Mouse (Mus musculus) lung, postnatal 36 days (tissue): ENCODE data around the gene D430042O09Rik.

Source experiments
- DNase-seq: peaks from one replicate; pipeline ENCODE4 v3.0.0; 2022; ENCODE audit warnings: mixed read lengths

D430042O09Rik gene

DNA sequence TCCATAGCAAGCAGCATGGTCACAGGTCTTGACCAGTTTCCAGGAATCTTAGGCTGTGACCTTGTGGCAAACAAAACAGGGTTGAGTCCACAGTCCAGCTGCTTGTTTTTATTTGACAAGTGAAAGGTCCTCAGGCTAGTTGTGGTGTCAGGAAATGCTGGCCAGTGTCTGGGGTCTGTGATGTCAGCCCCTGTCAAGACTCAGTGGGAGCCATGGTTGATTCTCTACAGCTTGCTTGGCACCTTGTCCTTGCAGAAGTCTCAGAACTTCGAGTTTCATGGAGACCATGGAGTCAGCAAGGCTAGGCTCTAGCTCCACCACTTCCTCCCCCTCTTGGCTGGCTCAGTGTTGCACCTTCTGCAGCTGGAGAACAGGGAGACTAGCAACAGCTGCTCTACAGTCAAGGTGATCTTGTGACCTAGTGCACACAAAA, 33.6 kb downstream of the D430042O09Rik start:
- DNase-seq = peak; percentile 73

DNA sequence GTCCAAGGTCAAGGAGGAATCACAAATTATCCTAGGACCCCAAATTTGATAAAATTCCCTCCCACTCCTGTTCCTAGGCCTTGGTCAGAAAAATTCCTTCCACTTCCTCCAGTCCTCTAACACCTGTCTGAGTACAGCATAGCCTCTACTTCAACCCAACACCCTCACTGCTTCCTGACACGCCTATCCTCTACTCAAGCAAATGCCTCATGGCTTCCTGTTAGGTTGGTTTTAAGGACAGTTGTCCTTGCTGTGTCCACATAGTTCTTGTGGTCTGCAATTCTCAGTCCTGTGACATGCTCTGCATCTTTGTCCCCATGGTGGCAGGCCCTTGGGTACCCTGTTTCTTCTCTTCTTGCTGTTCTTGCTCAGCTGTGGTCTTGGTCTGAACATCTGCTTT, 37.1 kb downstream of the D430042O09Rik start:
- DNase-seq = no peak

DNA sequence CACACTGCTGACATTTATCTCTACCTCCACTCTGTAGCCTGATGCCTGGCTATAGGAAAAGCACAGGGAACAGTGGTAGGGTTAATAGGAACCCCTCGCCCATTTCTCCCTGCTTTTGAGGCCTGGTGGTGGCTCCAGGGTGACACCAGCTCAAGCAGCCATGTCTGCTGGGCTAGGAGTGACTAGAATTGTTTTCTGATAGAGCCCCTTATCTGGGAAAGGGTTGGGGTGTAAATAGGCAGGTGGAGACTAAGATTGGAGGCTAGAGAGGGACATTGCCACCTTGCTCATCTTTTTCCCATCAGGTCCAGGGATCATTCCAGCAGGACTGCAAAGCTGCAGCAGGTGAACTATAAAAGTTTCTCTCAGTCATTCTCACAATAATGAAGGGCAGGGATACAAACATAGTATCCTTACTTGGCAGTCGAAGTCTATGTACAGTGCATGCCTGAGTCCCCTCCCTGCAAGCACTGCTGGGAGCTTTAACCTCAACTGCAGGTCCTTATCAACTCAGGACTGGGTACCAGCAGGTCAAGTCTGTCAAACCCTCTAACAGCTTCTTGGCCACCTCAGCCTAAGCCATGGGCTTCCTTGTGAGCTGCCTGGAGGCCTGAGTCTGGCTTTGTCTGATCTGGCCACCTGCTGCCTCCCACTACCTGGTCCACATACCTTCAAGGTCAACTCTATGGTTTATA, 39.1 kb downstream of the D430042O09Rik start:
- DNase-seq = no peak

DNA sequence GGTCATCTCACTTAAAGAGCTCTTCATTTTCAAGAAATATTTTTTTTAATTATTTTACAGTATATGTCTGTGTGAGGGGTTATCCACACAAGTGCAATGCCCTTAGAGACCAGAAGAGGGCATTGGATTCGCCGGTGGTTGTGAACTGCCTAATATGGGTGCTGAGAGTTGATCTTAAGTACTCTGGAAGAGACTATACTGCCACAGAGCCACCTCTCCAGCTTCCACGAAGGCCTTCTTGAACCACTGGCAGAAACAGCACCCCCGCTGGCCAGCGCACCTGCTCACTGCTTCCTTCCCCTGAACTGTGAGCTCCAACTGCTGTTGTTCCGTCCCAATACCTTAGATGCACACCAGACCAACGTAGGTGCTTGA, 39.6 kb downstream of the D430042O09Rik start:
- DNase-seq = peak; percentile 32

DNA sequence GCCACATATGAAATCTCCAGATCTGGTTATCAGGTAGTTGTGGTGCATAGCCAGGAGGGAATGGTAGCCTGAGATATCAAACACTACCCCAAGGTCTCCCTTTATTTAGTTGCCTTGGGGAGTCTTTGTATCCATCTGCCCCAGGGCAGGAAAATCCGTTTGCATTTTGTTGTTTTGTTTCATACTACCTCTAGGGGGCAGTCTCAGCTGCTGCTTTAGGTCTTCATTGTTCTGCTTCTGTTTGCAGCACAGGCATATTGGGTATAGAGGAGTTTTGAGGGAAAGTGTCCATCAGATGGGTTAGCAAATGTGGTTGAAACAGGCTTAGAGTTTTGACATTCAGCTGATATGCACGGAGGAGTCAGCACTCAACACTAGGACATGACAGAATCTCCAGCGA, 40.5 kb downstream of the D430042O09Rik start:
- DNase-seq = no peak

DNA sequence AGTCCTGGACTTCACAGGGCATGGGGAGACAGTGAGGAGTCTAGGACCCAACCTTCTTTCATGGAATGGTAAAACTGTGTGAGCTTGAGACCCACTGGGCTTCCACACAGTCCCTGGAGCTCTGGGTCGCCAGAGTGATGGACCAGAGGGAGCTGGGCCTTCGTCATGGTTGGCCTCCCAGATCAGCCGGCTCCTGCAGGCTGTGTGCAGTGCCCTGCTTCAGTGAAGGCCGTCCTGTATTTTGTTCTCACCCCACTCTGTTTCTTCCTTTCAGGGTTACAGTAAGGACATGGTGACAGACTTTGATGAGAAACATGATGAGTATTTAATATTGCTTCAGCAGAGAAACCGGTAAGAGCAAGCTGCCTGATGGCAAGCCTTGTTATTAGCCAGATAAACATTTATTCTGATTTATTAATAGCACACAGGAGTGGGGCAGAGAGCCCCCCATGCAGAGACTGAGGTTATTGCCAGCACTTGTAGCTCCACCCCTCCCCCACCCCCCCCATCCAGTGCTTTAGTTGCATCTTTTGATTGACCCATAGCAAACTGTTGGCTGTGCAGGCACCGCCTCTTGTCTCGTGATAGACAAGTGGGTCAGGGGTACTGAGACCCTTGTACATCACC, 45.1 kb downstream of the D430042O09Rik start:
- no peak for DNase-seq

DNA sequence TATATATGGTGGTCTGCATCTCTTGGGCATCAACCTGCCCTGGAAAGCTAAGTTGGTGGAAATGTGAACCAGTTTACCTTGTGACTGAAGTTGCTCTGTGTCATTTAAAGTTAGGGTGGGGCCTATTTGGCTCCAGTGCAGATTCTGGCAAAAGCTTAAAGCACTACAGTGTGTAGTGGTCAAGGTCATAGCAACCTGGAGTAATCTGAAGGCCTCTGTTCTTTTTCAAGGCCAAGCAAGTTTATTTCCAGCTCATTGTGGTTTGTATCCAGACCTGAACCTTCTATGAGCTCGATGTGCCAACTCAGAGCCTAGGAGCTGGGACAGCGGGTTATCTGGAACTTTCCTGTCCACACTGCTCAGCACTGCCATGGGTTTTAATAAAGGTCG, 45.6 kb downstream of the D430042O09Rik start:
- DNase-seq = peak; percentile 15

DNA sequence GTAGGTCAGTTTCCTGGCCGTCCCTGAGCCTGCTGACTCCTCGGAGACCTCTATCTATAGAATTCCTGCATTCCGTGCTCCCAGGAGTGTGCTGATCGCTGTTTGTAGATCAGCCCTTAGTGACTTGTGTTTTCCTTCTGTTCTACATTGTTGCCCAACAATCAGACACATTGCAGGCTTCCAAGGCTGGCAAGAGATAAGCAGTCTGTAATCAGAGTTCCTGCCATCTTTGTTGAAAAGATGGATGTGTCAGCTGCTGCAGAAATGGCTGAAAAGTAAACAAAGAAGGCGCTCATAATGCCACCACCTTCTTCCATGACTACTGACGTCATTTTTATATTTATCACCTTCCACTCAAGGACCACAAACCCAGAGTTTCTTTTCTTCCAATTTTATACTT, 49.1 kb downstream of the D430042O09Rik start:
- DNase-seq = peak; percentile 14

DNA sequence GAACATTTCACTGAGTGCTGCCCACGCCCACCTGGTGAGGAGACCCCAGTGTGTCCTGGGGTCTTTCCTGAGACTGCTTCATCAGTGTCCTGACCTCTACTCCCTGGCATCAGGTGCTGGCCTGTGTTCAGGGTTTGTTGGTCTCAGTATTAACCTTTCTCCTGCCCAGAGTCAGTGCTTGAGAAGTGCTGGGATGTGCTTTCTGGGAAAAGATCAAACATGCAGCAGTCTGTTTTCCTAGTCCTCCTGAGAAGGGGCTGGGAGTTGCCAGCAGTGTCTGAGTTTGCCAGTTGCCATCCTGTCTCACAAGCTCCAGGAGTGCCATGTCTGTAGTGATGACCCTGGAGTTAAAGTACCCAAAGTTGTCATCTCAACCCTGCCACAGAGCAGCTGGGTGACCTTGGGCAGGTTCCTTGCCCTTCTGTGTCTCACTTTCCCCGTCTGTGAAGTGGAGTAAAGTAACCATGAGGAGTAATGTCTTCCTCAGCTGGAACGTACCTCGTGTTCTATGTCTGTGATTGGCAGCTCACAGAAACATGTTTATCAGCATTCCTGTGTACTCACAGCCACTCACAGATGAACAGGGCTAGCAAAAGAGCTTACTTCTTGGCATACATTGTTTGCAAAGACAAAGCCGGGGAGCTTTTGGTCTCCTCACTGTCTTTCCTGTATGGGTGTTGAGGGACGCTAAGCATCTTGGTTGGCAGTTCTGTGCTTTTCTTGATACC, 50.4 kb downstream of the D430042O09Rik start:
- DNase-seq = peak; percentile 44

DNA sequence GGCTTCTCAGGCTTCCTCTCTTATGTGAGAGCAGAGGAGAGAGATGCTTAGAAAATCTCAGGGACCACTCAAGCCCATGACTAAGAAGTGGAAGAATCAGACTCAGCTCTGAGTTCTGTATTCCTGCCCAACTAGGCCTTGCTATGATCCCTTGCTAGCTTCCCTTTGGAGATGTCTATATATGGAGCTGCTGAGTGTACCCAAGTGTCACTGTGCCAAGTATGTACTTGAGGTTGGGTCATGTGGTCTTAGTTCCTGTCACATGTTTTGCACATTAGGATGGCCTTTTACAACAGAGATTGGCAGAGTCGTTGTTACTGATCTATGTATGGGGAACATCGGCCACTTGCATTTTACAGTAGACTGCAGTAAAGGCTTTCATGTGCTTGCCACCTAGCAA, 54.6 kb downstream of the D430042O09Rik start:
- DNase-seq = peak; percentile 58

DNA sequence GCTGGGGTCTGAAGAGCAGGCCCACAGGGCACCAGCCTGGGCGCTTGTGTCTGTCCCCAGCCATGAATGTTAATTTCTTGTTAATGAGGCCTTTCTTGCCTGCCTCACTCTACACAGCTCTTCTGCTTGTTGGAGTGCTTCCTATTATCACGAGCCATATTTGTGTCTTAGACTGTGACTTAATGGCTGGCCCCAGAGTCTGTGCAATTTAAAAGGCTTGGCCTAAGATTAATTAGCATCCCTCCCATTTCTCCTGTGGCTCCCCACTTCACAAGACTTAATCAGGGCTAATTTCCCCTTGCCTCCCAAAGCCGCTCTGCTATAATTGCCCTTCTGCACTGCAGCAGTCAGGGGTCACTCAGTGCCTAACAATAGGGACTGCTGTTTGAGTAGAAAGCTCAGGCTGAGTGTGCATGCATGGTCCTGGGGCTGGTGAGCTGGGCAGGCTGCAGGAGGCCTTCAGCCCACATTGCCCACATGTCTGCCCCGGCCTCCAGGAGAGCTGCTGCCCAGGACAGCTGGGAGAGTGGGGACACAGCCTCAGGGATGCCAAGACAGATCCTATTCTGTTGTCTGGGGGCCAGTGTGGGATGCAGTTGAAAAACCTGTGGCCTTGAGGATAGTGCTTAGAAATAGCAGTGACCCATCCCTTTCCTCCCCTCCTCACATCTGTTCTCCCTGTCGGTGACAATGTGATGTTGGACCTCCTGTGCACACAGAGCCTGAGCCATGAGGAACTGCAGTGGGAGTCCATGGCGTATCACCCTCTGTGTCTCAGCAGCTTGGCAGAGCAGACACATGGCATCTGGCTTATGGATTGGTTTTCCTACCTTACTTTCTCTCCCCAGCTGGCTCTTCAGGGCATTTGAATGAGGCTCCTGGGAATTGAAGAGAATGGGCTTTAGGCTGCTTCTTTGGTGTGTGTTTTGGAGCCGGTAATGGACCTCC, 55.5 kb downstream of the D430042O09Rik start:
- DNase-seq = no peak

DNA sequence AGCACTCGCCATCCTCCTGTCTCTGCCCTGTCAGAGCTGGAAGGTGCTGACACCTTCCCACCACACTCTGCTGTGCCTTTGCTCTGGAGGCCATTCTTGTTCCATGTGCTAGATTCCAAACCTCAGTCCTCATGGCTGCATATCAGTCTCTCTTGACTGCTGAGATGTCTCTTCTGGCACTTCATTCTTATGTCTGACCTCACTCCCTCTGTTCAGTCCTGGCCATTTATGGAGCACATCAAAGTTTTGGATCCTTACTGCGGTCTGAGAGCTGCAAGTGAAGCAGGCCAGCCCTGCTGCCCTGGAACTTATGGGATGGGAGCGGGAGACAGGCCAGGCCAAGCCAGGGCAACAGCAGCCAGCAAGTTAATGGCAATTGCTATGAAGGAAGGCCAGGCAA, 56.7 kb downstream of the D430042O09Rik start:
- DNase-seq = peak; percentile 65

DNA sequence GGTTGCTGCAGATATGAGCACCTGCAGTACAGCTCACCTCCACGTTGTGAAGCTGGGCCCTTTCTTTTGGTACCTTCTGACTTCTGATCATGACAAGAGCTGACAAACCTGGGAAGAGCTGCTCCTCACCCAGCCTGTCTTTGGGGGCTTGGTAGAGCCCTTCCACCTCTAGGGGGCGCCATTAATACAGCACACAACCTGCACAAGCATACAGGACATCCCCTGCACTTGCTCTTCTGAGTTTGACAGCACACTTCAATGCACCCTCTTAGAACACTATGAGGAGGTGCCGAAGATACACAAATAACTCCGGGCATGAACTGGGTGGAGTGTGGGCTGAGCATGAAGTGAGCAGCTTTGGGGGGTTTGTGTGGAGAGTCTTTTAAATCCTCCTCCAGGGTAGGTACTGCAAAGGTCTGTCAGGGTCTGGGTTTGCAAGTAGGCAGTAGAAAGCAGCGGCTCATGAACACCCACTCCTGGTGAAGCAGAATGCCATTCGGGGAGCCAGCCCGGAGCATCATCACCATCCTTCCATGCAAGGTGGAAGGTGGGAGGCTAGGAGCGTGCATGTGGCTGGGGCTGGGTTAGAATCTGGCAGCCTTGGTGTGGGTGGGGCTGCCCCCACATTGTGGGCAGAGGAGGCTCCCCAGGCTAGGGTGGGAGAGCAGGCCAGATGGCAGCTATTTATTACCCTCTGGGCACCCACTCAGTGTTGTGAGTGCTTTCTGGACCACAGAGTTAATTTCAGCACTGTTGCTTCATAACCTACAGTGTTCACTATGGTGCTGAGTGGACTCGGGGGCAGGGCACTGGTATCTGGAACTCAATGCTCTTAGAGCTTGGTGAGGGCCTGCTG, 59.5 kb downstream of the D430042O09Rik start:
- DNase-seq = peak; percentile 71

DNA sequence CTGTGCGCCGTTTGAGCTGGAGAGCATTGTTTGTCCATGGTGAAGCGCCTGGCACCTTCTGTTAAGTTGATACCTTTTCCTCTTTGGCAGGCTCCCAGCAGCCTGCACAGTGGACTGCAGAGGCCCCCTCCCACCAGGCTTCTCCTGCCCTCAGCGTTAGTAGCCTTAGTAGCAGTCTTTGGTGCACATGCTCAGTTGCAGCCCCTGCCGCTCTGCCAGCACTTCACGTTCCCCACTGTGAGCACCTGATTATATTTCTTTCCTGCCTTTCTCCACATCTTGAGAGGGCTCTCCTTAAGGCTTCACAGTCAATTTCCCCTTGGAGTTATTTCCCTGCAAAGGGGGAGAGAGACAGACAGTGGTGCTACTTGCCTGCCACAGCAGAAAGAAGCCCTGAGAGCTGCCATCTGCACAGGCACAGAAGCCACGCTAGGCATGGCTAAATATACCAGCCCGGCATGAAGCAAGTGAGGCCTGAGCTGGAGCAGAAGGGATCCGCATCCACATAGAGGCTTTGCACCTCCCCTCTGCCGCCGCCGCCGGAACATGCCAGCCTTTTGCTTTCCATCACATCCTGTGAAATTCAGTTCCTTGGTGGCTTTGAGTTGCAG, 65.4 kb downstream of the D430042O09Rik start:
- DNase-seq = peak; percentile 75

DNA sequence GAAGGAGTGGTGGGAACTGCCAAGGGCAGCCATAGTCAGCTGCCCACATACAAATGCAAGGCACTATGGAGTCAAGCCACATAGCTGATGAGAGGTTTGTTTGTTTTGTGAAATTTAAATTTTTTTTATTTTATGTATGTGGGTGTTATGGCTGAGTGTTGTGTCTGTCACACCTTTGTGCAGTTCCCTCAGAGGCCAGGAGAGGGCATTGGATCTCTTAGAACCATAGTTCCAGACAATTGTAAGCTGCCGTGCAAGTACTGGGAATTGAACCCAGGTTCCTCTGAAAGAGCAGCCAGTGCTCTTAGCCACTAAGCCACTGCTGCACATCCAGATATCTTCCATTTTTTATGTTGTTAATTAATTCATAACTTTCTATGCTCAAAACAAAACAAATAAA, 75.5 kb downstream of the D430042O09Rik start:
- peak; percentile 18 for DNase-seq

DNA sequence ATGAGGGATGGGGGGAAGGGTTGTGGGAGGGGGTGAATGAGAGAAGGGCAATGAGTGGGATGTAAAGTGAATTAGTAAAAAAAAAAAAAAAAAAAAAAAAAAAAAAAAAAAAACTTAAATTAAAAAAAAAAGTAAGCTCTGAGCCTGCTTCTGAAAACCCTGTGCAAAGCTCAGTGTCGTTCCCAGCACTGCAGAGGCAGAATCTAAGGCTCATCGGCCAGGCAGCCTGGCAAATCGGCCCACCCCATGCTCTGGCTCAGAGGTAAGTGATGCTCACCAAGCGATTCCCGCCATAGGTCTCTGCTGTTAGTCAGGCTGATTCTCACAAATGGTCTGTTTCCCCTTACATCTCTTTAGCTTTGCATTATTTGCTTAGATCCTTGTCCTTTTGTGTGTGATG, 78.4 kb downstream of the D430042O09Rik start:
- no peak for DNase-seq

DNA sequence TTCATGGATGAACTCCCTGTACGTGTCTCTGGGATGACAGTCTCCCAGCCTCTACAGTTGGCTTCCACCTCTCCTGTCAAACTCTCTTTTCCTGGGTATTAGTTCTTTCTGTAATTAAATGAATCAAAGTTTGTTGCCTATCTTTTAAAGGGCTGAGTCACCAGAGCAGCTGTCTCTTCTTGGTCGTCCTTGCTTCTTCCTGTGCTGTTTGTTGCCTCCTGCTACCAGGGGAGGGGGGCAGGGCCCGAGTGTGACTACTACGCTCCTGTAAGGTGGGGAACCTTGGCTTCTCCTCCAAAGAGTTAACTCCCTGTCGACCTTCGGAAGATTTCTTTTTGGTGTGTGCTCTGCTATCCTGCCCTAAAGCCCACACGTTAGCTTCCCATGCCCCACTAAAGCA, 79.4 kb downstream of the D430042O09Rik start:
- no peak for DNase-seq

DNA sequence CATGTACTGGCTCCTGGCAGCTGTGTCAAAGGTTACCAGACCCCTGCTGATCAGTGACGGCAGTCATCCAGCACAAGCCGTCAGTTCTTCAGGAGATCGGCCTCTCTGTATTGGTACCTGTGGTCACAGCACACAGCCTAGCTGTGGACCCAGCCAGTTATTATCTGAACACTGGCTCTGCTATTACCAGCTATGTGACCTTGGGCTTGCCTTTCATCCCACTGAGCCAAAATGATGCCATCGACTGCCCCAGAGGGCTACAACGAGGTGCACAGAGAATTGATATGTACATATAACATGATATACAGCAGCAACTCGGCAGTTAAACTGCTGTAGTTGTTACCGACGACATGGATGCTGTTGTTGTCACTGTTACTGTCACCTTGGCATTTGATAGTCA, 82.4 kb downstream of the D430042O09Rik start:
- no peak for DNase-seq

DNA sequence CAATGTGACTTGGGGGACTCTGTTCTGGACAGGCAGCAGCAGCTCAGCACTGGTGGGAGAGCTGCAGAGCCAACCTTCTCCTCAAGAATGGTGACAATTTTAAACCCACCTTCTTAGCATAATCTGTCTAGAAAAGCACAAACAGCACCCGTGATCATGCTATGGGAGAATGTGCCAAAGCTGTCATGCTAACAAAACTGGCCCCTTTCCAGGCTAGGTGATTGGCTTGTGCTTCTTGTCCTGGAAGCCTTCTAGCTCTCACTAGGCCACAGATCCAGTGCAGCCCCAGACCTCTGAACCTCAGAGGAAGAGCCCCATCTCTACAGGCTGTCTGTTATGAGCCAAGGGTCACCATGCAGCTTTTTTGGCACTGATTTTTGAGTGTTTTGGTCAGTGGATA, 98.9 kb downstream of the D430042O09Rik start:
- DNase-seq = no peak

DNA sequence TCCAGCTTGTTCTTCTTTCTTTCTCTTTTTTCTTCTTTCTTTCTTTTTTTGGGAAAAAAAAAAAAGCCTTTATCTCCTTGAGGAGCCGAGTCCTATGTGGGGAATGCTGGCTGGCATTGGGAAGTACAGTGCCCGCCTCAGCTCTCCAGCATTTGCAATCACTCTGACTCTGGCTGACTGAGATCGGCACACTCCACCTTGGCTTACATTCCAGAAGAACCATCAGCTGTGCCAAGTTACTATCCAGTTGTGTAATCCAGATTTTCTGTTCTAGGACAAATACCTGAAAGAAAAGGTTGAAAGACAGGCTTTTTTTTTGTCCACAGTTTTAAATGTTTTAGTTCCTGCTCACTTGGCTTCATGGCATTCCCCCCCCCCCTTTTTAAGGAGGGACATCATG, 100.5 kb downstream of the D430042O09Rik start:
- DNase-seq = peak; percentile 56

DNA sequence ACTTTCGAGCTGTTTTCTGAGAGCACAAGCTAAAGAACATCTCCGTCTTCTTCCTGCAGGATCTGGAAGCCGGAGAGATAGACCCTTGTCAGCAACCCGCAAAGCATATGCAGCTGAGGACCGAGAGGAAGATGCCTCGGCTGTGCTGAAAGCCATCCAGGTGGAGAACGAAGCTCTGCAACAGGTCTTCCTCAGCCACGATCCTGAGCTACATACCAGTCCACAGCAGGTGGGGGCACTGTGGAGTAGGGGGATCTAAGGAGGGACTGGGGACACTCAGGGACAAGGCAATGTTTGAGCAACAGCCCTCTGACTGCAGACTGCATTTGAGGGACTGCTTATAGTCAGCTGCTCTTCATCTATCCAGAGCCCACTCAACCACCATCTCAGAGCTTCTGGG, 105.0 kb downstream of the D430042O09Rik start:
- no peak for DNase-seq

DNA sequence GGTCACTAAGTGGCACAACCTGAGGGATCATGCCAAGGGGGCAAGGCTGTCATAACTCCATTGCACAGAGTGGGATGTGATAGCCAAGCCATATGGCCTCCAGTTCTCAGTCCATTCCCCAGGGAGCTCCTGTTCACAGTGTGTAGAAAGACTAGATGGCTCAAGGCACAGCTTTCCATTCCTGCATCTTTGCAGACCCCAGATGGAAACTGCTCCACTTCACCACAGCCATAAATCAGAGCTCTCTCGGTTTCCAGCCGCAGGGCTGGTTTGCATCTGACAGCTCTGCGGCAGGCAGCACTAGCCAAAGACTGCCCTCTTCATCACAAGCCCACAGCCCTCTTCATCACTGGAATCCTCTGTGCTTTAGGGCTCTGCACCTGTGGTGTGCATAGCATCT, 108.0 kb downstream of the D430042O09Rik start:
- no peak for DNase-seq
